Mouse (Mus musculus) midbrain, embryonic 15.5 days (tissue): Measurements from ENCODE around the gene Wscd2. TPM values are rescaled to one million over a fixed set of nuclear protein-coding genes. Genes with fewer than 3 reads are reported as not detected.

Source experiments
- ATAC-seq: fragments of 200-750 bp; cut with Nextera tagmentation; replicated peaks from 2 replicates; pipeline ENCODE4 v1.8.0; 2017; ENCODE audit warnings: moderate TSS enrichment
- H3K27ac ChIP-seq: fragments of 300-500 bp; sonication (generic); 2 replicates; pipeline ENCODE4 v1.5.1; 2015; ENCODE audit warnings: mild to moderate bottlenecking, inconsistent platforms
- H3K27me3 ChIP-seq: fragments of 300-500 bp; sonication (generic); replicated peaks from 2 replicates; pipeline ENCODE4 v1.6.1; 2015; ENCODE audit warnings: inconsistent platforms
- H3K36me3 ChIP-seq: fragments of 300-500 bp; sonication (generic); replicated peaks from 2 replicates; pipeline ENCODE4 v1.6.1; 2015; ENCODE audit warnings: inconsistent platforms
- H3K4me1 ChIP-seq: fragments of 300-500 bp; sonication (generic); 2 replicates; pipeline ENCODE4 v1.6.1; 2015; ENCODE audit warnings: inconsistent platforms
- H3K4me2 ChIP-seq: fragments of 300-500 bp; sonication (generic); 2 replicates; pipeline ENCODE4 v1.6.1; 2015; ENCODE audit warnings: inconsistent platforms, mild to moderate bottlenecking, moderate library complexity
- H3K4me3 ChIP-seq: fragments of 300-500 bp; sonication (generic); 2 replicates; pipeline ENCODE4 v1.5.1; 2015; ENCODE audit warnings: mild to moderate bottlenecking, inconsistent platforms
- H3K9ac ChIP-seq: fragments of 300-500 bp; sonication (generic); 2 replicates; pipeline ENCODE4 v1.6.1; 2015; ENCODE audit warnings: mild to moderate bottlenecking, inconsistent platforms
- H3K9me3 ChIP-seq: fragments of 300-500 bp; sonication (generic); 2 replicates; pipeline ENCODE4 v1.6.1; 2016; ENCODE audit warnings: inconsistent platforms
- WGBS: fragments of 180-500 bp; shearing (Covaris S2); methylation state at CpG from one replicate; pipeline ENCODE4 v1.1.7; 2015; ENCODE audit warnings: mixed read lengths; 5-methylcytosine and 5-hydroxymethylcytosine counted together
- polyA plus RNA-seq: library from polyadenylated mRNA; unstranded; fragments of >200 nt; fragmentation: Nextera tagmentation; extraction: Ambion mirVana; gene quantifications from 2 replicates; pipeline ENCODE4 v1.2.1, GENCODE M21; 2015

Wscd2 gene
- polyA plus RNA-seq, 1 experiment from 2014 or later, result 16.0 TPM

DNA sequence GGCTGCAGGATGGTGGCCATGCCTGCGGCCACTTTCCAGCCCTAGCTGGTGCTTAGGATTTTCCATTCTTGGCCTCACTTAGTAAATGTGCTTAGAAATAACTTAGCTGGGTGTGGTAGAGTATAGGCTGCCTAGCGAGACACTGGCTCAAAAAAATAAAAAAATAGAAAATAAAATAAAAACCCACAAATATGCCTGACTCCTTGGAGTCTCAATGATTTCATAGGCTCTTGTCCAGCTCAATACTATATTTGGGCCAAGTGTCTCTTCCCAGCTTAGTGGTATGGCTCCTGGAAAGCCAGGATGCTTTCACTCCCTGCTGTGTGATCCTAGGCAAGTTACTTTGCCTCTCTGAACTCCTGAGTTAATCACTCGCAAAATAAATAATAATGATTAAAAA, 139.1 kb downstream of the Wscd2 start:
- Histone ChIP-seq H3K27ac (no peak overlapping the region), H3K4me3 (no peak overlapping the region), H3K4me2 (no peak overlapping the region), H3K9ac (no peak overlapping the region), H3K4me1 (no peaks in the 10 kb centered on the region), H3K27me3 (no peaks in the 10 kb centered on the region), H3K9me3 (no peaks in the 10 kb centered on the region), H3K36me3 (no peaks in the 10 kb centered on the region)
- 88% methylated on average over 3 of the region's 3 CpGs for WGBS
- no peak for ATAC-seq

DNA sequence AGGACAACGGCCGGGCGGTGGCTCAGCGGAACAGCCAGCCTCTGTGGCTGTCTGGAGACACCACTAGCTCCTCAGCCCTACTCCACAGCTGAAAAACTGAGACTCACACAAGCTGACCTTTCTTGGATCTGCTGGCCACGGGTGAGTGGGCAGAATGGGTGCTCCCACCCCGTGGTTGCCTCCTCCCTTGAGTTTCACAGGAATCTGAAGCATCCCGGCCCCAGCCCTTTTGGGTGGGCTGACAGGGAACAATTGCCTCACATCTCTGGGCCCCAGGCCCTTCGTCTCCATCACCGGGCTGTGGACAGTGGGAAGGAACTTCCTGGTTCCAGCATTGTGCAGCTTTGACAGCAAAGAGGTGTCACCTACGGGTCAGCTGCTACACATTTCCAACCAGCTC, 140.0 kb downstream of the Wscd2 start:
- Histone ChIP-seq H3K36me3 (no peaks in the 10 kb centered on the region), H3K4me1 (no peaks in the 10 kb centered on the region), H3K27me3 (no peaks in the 10 kb centered on the region), H3K4me3 (no peak overlapping the region), H3K9me3 (no peaks in the 10 kb centered on the region), H3K4me2 (no peak overlapping the region), H3K27ac (no peak overlapping the region), H3K9ac (no peak overlapping the region)
- no peak for ATAC-seq
- WGBS, result 65% methylated on average over 10 of the region's 10 CpGs

DNA sequence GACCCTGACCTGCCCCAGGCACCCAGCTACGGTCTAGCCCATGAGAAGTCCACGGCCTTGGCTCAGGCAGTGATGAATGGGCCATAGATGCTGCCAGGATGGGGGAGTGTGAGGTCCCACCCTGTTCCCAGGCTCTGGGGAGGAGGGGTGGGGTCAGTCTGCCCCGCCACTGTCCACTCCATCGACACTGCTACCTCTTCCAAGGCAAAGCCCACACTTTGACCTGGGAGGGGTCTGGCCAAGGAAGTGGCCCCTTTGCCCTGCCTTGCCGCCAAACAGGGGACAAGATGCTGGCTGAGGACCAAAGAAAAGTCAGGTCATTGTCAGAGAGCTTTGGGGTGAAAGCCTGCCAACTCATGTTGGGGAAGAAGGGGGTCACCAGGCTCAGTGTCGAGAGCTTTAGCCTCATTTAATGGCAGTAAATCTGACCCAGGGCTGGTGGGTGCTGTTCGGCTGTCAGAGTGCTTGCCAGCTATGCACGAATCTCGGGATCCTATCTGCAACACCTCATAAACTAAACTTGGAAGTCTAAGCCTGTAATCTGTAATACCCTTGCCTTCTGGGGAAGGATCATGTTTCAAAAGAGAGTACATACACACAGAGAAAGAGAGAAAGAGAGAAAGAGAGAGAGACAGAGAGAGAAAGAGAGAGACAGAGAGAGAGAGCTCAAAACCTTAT, 143.0 kb downstream of the Wscd2 start:
- no peaks in the 10 kb centered on the region for H3K9me3 ChIP-seq
- ATAC-seq, result no peak
- H3K27ac ChIP-seq, result no peak overlapping the region
- H3K4me2 ChIP-seq, result no peak overlapping the region
- H3K36me3 ChIP-seq, result no peaks in the 10 kb centered on the region
- no peak overlapping the region for H3K4me3 ChIP-seq
- no peaks in the 10 kb centered on the region for H3K27me3 ChIP-seq
- no peaks in the 10 kb centered on the region for H3K4me1 ChIP-seq
- WGBS, result 72% methylated on average over 9 of the region's 9 CpGs
- H3K9ac ChIP-seq, result no peak overlapping the region

DNA sequence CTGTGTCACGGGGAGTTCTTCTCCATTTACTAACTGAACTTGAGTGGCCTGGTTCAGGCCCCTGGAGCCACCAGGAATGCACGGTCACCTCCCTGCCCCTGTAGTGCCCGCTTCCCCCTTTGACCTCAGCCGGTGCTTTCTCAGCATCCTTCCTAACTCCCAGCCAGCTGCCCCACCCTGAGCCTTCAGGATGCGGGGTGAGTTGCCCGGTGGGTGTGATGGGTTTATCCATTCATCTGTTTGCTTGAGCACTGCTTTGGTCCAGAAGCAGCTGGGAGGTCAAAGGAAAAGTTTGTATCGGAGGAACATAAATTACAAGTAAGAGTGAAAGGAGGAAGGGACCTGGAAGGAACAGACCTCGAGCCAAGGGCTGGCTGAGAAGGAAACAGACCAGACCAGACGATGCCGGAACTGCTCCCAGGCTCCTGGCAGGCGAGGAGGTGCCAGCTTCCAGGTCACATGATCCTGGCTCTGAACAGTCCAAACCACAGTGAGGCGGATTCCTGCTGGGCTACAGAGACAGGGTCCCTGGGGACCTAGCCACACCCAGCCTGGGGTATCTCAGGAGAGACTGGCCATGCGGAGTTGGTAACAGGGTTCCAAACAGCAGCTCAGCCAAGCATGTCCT, 144.0 kb downstream of the Wscd2 start:
- H3K36me3 ChIP-seq, result no peaks in the 10 kb centered on the region
- H3K27ac ChIP-seq, result no peak overlapping the region
- 62% methylated on average over 13 of the region's 13 CpGs for WGBS
- no peak overlapping the region for H3K9ac ChIP-seq
- no peaks in the 10 kb centered on the region for H3K9me3 ChIP-seq
- H3K4me2 ChIP-seq, result no peak overlapping the region
- no peaks in the 10 kb centered on the region for H3K27me3 ChIP-seq
- ATAC-seq, result no peak
- no peak overlapping the region for H3K4me3 ChIP-seq
- no peaks in the 10 kb centered on the region for H3K4me1 ChIP-seq

DNA sequence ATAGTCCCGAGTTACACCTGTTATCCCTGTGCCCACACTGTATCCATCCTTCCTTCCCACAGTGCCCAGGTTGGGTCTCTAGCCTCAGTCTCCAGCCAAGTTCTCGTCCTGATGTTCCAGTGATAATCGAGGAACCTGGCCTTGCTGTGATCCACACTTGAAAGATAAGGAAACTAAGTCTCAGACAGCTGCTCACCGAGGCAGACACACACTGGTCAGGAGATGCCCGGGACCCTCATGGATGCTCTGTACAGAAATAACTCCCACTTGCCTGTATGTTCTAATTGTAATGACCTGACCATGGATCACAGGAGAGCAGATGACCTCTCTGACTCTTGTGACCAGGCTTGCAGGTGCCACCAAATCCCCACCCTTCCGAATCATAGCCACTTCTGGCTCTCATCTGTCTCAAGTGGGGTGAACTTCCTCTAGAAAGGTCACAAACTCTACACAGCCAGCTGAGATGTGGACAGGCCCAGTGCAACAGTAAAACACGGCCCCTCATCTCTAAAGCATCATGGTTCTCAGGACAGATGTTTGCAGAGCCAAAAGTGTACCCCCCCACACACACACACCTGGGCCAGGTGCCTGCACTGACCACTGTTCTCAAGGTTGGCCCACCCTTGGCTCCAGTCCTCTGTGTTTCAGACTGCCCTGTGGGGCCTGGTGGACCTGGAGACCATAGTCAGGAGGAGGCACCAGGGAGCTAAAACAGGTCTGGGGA, 144.9 kb downstream of the Wscd2 start:
- Histone ChIP-seq H3K9ac (no peak overlapping the region), H3K4me3 (no peak overlapping the region), H3K36me3 (no peaks in the 10 kb centered on the region), H3K27me3 (no peaks in the 10 kb centered on the region), H3K9me3 (no peaks in the 10 kb centered on the region), H3K4me2 (no peak overlapping the region), H3K4me1 (no peaks in the 10 kb centered on the region), H3K27ac (no peak overlapping the region)
- 84% methylated on average over 7 of the region's 7 CpGs for WGBS
- no peak for ATAC-seq

DNA sequence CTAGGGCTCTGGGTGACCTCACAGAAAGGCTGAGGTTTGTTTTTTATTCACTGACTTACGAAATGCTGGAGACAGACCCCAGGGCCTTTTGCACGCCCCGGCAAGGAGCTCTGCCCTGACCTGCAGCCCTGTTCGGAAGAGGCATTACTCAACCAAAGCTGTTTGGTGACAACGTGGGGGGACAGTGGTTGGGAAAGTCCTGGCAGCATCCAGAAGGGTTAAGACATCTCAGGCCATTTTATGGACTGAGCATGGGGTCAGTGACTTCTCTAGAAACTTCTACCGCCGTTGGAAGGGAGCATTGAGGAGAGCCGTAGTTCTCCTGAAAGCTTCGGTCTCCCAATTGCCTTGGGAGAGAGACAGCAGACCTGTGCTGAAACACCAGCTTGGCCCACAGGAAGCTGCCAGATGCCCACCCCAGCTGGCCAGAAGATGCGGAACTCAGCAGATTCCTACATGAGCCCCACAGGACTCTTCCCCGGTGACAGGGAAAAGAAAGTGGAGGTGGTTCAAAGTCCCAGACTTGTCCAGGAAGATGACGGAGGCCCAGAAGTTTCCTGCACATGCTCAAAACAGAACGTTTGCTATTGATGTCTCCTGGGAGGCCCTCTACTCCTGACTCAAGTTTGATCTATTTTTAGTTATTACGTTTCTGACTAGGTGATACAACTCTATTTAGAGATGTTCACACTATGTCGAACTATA, 145.9 kb downstream of the Wscd2 start:
- H3K36me3 ChIP-seq, result no peaks in the 10 kb centered on the region
- no peaks in the 10 kb centered on the region for H3K27me3 ChIP-seq
- no peak overlapping the region for H3K27ac ChIP-seq
- H3K4me1 ChIP-seq, result no peaks in the 10 kb centered on the region
- ATAC-seq, result no peak
- no peaks in the 10 kb centered on the region for H3K9me3 ChIP-seq
- no peak overlapping the region for H3K9ac ChIP-seq
- no peak overlapping the region for H3K4me2 ChIP-seq
- no peak overlapping the region for H3K4me3 ChIP-seq
- WGBS, result 83% methylated on average over 15 of the region's 15 CpGs

DNA sequence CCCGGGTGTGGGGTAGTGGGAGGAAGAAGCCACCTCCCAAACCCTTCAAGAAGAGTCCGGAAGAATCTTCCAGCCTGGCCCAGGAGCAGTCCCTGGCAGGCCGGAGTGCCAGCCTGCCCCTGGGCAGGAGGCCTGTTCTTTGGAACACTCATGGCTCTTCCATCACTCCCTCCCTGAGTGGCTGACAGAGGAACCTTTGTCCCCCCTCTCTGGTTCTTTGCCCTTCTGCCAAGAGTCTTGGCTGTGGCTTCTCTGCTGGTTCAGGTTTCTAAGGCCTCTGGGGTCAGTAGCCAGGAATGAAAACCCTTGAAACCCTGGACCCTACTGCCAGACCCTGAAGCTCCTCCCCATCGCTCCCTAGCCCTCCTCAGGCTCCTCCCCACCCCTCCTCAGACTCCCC, 147.5 kb downstream of the Wscd2 start:
- no peak overlapping the region for H3K4me2 ChIP-seq
- H3K27me3 ChIP-seq, result no peaks in the 10 kb centered on the region
- H3K36me3 ChIP-seq, result no peaks in the 10 kb centered on the region
- H3K27ac ChIP-seq, result no peak overlapping the region
- 83% methylated on average over 4 of the region's 4 CpGs for WGBS
- ATAC-seq, result no peak
- H3K4me3 ChIP-seq, result no peak overlapping the region
- no peak overlapping the region for H3K9ac ChIP-seq
- H3K9me3 ChIP-seq, result no peaks in the 10 kb centered on the region
- H3K4me1 ChIP-seq, result no peaks in the 10 kb centered on the region

DNA sequence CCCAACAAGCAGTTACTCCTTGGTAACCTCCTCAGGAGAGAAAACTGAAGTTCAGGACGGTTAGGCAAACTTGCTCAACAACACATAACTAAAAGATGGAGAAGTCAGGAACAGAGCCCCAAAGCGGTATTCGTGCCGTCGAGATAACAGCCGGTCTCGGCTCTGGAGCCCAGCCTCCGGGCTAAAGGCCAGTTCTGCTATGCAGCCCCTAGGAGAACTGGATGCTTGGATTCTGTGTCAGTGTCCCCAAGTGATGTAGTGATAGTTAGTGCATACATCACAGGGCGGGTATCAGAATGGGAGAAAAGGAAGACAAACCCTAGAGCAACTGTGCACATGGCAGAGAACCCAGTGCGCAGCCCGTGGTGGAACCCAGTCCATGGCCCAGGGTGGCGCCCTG, 147.9 kb downstream of the Wscd2 start:
- WGBS, result 91% methylated on average over 12 of the region's 12 CpGs
- Histone ChIP-seq H3K4me1 (peaks cover 4% of the 10 kb centered on the region), H3K27ac (no peak overlapping the region), H3K36me3 (no peaks in the 10 kb centered on the region), H3K9ac (no peak overlapping the region), H3K9me3 (no peaks in the 10 kb centered on the region), H3K4me2 (no peak overlapping the region), H3K4me3 (no peak overlapping the region), H3K27me3 (no peaks in the 10 kb centered on the region)
- no peak for ATAC-seq

DNA sequence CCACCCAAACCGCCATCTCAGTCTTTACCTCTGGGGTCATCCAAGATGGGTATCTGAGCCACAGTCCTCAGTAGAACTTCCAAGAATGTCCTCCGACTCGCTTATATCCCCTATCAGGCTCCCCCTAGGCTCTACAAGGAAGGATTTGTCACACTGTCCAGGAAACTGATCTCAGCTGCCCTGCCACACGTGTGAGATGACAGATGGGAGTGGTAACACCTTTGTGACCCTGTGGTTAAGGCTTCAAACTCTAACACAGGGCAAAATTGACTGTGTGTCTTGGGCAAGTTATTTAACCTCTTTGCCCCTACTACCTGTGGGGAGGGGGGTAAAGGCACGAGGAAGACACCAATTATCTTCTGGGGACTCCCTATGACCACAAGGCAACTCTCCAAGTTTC, 149.0 kb downstream of the Wscd2 start:
- peaks cover 9% of the 10 kb centered on the region for H3K4me1 ChIP-seq
- H3K36me3 ChIP-seq, result no peaks in the 10 kb centered on the region
- H3K9ac ChIP-seq, result no peak overlapping the region
- H3K4me3 ChIP-seq, result no peak overlapping the region
- WGBS, result 82% methylated on average over 5 of the region's 5 CpGs
- no peaks in the 10 kb centered on the region for H3K27me3 ChIP-seq
- no peaks in the 10 kb centered on the region for H3K9me3 ChIP-seq
- no peak overlapping the region for H3K27ac ChIP-seq
- ATAC-seq, result no peak
- no peak overlapping the region for H3K4me2 ChIP-seq

Other genes with a start within 250 kb of the Wscd2 start
- 23.9 and 27.4 TPM in 2 replicates for gene Sgsm1, start 179.5 kb upstream of the Wscd2 start, polyA plus RNA-seq
- gene Aym1, start 133.0 kb upstream of the Wscd2 start, polyA plus RNA-seq, result not detected in 2 replicates
- gene Cmklr1, start 160.1 kb downstream of the Wscd2 start, polyA plus RNA-seq, result 2.0 and 2.8 TPM in 2 replicates
- not detected in 2 replicates for gene 1700069L16Rik, start 234.4 kb downstream of the Wscd2 start, polyA plus RNA-seq
- 10.4 and 10.7 TPM in 2 replicates for gene Ficd, start 245.5 kb downstream of the Wscd2 start, polyA plus RNA-seq